Mouse (Mus musculus): Measurements from ENCODE around the gene Rps27rt.
"Not testable (repeated sequence)": the region's sequence is repeated elsewhere in the genome, so short reads cannot be mapped to it uniquely, and the experiment has no call there.

The Rps27rt gene

DNA sequence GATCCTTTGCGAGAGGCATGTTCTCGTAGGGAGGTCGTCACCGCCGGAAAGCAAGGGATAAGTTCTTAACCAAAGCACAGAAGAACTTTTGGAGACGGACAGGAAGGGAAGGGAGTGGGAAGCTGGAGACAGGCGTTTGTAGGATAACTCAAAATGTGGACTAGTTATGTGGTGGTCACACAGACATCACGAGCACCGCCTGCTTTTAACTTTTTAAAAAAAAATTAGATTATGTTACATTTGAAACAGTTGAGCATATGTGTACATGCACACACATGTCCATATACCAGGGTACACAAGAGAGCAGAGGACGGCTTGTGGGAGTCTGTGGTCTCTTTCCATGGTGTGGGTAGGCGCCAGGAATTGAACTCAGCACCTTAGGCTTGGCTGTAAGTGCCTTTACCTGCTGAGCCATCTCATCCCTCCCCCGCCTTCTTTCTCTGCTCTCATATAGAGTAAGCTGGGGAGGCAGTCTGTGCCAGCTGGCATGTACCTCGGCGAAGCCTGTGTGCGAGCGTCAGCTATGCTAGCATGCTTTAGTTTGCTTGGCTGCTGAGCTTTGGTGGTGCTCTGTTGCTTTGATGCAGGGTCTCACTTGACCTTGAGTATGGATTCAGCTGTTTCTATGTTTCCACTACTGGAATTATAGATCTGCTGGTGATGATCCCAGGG lies at the start of gene Rps27rt:
TSS of gene Rps27rt (minus strand) at position 51 of the 672 bp plus-strand sequence.
- no peak for DNase-seq (ENCODE audit: low spot score)

- DNase-seq (ENCODE audit: low spot score), result not testable (repeated sequence)
Observed at GRCm38 (mm10) chr9:115031046-115031445, 48.5 kb upstream of the Rps27rt start.

DNA sequence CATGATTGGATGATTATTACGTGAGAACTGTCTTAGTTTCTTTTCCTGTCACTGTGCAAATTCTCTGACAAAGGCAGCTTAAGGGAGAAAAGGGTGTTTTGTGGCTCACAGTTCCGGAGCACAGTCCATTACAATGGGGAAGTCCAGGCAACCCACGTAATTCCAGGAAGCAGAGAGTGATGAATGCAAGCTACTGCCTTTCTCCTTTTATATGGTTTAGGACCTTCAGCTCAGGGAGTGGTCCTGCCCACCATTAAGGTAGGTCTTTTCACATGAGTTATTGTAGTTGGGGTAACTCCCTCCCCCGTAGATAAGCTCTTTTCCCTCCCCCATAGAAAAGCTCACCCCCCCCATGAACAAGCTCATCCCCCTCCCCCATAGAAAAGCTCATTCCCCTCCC lies 48.0 kb upstream of the Rps27rt start:
- DNase-seq (ENCODE audit: low spot score), result no peak

- DNase-seq (ENCODE audit: low spot score), result peak; percentile 47
Observed at GRCm38 (mm10) chr9:115029307-115029706, 46.8 kb upstream of the Rps27rt start.

- no peak for DNase-seq (ENCODE audit: low spot score)
Observed at GRCm38 (mm10) chr9:115023708-115024383, 41.3 kb upstream of the Rps27rt start.

DNA sequence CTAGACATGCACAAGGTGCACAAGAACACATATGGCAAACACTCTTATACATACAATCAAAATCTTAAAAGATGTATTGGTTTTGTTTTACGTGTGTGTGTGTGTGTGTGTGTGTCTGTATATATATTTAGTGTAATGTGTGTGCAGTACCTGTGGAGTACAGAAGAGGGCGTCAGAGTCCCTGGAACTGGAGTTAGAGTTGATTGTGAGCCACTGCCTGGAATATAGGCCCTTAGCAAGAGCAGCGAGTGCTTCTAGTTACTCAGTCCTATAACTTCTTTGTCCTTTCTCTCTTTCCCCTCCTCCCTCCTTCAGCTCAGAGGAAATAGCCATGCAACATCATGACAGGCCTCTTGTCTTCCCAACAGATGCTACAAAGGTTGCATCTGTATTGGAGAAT lies 40.6 kb upstream of the Rps27rt start:
- DNase-seq (ENCODE audit: low spot score), result no peak

DNA sequence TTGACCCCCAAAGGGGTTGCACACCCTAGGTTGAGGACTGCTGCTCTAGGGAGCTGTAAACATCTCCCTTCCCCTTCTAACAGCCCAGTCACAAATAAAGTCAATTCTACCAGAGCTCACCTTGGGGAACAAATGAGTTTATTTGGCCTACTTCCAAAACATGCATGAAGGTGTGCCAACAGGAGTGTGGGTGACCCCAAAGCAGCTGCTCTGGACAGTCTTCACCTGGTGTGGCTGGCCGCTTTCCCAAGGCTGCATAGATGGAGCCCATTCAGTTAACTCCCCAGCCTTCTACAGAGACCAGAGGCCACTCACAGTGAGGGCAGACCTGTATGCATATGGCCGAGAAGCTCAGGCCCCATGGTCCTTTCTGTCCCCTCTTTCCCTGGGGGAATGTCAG lies 38.9 kb upstream of the Rps27rt start:
- no peak for DNase-seq (ENCODE audit: low spot score)

DNA sequence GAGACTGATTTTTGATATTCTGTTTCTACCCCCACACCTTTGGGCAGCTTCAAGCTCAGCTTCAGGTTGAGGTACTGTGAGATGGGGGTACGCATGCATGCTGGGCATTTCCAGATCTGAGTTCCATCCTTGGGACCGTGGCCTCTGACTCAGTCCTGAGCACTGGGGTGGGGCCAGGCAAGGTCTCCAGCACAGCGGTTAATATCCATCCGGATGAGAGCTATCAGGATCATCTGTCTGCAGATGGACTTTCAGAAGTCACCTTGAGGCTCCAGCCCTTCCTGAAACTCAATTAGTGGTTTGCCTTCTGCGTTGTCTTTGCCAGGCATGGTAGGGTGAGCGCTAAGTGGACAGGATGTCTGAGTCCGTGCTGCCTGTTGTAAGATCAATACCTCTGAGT lies 37.6 kb upstream of the Rps27rt start:
- DNase-seq (ENCODE audit: low spot score), result no peak

DNA sequence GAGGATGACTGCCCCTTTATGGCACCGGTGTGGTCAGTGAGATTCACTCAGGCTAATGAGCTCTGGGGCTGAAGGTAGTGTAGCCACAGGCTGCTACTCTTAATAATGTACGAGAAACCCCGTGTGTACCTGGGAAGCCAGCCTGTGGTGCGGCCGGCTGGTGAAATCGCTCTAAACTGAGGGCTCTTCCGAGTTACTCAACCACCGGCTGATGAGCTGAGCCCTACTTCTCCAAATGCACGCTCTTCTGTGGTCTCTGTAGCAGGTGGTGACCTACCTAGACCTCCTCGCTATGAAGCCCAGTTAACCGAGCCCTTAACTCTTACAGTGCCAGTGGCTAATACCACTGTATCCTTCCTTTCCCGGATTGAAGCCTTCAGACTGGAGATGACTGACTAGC lies 29.8 kb upstream of the Rps27rt start:
- no peak for DNase-seq (ENCODE audit: low spot score)

DNA sequence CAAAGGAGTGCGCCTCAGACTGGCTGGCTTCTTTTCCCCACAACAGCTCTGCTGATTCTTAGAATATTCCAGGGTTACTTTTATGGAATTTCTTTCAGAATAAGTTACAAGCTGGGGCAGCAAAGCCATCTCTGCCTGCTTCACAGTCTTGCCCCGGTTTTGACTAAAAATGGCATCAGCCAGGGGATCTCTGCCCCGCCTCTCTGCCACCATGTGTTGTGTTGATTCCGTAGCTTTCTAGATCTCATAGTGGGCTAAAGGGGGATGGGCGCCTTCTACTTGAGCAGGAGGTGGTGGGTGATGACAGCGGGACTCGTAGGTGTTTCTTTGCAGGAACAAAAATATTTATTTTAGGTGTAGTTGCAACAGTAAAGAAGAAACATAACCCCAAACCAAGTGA lies 25.7 kb upstream of the Rps27rt start:
- no peak for DNase-seq (ENCODE audit: low spot score)

- no peak for DNase-seq (ENCODE audit: low spot score)
Observed at GRCm38 (mm10) chr9:115007776-115008175, 25.2 kb upstream of the Rps27rt start.

- DNase-seq (ENCODE audit: low spot score), result no peak
Observed at GRCm38 (mm10) chr9:115005446-115005845, 22.9 kb upstream of the Rps27rt start.

GRCm38 (mm10) chr9:114999771-115000146 lies 17.2 kb upstream of the Rps27rt start:
- peak; percentile 28 for DNase-seq (ENCODE audit: low spot score)

DNA sequence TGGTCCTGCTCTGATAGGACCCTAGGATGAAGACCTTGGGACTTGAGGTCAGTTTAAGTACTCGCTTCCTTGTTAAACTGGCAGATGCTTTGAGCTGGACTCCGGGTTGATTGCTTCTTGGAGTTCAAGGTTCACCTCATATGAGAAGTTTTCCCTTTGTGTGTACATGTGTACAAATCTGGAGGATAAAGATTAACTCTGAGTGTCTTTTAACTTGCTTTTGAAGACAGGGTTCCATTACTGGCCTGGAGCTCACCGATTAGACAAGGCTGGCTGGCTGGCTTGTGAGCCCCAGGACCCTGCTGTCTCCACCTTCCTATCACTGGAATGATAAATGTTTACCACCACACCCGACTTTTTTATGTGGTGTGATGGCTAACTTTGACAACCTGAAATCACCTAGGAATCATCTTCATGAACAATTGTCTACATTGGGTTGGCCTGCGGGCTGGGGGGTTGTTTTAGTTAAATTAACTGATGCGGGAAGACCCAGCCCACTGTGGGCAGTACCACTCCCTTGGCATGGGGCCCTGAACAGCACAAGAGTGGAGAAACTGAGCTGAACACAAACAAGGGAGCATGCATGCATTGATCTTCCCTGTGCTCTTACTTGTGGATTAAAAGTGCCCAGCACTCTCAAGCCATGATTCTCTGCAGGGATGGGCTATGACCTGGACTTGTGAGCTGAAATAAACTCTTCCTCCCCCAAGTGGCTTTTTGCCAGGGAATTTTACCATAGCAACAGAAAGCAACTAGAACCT lies 16.7 kb upstream of the Rps27rt start:
- DNase-seq (ENCODE audit: low spot score), result peak; percentile 67

GRCm38 (mm10) chr9:114996489-114996888 lies 13.9 kb upstream of the Rps27rt start:
- no peak for DNase-seq (ENCODE audit: low spot score)

- no peak for DNase-seq (ENCODE audit: low spot score)
Observed at GRCm38 (mm10) chr9:114995716-114996115, 13.2 kb upstream of the Rps27rt start.

DNA sequence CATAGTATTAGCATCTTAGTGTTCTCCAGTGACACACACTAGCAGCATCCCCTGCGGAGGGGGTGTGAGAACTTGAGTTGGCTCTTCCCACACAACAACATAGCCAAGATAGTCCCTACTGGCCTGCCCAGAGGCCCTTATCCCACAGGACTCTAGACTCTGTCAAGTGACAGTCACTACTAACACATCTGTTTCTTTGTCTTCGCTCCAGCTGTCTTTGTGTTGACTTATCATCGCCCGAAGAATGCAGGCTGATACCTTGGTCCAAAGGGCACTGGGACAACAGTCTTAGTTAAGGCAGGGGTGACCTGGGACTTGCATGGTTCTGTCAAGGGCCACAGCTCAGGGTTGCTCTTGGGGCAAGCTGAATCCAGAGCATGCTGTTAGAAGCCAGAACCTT lies 12.7 kb upstream of the Rps27rt start:
- peak; percentile 73 for DNase-seq (ENCODE audit: low spot score)

GRCm38 (mm10) chr9:114992528-114992927 lies 10.0 kb upstream of the Rps27rt start:
- no peak for DNase-seq (ENCODE audit: low spot score)

GRCm38 (mm10) chr9:114990421-114990820 lies 7.9 kb upstream of the Rps27rt start:
- no peak for DNase-seq (ENCODE audit: low spot score)

DNA sequence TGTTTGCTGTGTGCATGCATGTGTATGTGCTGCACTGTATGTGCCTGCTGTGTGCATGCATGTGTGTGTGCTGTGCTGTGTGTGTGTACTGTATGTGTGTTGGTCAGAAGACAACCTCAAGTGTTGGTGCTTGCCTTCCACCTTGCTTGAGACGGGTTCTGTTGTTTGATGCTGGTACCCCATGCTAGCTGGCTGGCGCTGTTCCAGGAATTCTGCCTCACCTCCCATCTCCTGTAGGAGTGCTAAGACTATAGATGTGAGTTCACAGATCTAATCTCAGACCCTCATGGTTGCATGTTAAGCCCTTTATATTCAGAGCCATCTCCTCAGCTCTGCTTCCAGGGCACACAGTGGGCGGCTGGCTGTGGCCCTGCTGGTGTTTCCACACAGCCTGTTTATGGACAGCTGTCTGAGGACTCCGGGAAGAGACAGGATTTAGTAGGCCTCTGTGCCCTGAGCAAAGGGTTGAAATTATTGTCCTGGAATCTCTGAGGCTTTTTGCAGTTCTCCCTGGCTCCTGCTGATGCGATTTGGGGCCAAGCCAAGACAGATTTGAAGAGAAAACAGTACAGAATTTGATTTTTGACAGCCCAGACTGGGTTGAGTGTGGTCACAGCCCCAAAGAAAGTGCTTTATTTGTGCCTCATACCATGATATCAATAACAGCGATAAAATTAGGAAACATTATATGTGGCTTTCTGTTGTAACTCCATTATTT lies 6.2 kb upstream of the Rps27rt start:
- no peak for DNase-seq (ENCODE audit: low spot score)

- no peak for DNase-seq (ENCODE audit: low spot score)
Observed at GRCm38 (mm10) chr9:114988029-114988428, 5.5 kb upstream of the Rps27rt start.

DNA sequence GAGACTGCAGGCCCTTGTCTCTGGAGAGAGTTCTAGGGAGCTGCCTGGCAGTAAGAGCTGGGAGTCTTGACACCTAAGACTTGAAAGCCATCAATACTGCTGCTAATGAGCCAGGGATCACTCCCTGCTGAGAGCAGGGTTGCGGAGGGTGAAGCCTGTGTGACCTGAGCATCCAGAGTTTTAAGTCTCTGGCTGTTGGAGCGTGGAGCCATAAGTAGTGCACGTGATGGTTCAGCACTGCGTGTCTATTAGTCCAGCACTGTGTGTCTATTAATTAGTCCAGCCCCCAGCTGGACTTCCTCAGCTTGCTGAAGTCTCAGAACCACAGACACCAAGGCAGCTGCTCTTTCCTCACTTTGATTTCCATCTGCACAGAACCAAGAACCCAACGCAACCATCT lies 3.8 kb upstream of the Rps27rt start:
- DNase-seq (ENCODE audit: low spot score), result no peak
